Mouse (Mus musculus): ENCODE measurements around the gene Grwd1.
A peak's percentile ranks its signal among the peaks of the same experiment; 100 is the strongest.

Gene Grwd1

GRCm38 (mm10) chr7:45800001-45800400 is 30.7 kb downstream of the Grwd1 start:
- no peak for DNase-seq (ENCODE audit: low read depth)

DNA sequence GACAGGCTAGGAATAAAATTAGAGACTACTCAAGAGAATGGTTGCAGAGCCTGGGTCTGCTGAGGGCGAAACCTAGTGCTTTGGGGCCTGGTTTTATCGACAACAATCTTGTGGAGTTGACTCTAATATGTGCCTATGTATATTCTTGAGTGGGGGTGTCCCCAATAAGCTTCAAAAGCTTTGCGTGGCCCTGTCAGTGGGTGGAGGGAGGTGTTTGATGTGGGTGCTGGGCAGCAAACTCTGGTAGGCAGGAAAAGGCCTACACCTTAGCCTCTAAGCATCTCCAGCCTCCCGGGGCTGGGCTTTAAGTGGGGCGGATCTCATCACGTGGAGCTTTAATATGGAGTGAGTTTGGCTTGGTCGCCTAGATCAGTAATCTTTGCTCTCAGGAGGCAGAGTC is 31.8 kb downstream of the Grwd1 start:
- DNase-seq (ENCODE audit: low read depth), result peak; percentile 85

DNA sequence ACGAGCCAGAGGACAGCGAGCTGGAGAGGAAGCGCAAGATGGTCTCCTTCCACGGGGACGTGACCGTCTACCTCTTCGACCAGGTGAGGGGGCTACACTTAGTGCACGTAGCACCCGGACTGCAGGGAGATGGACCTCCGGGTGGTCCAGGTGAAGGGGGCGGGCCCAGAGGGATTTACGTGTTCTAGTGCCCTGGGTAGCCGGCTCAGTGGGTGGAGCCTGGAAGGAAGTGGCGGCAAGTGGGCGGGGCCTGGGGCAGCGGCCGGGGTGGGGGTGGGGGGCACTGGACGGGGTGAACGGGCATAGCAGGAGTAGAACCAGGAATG is 32.3 kb downstream of the Grwd1 start:
- peak; percentile 84 for DNase-seq (ENCODE audit: low read depth)

DNA sequence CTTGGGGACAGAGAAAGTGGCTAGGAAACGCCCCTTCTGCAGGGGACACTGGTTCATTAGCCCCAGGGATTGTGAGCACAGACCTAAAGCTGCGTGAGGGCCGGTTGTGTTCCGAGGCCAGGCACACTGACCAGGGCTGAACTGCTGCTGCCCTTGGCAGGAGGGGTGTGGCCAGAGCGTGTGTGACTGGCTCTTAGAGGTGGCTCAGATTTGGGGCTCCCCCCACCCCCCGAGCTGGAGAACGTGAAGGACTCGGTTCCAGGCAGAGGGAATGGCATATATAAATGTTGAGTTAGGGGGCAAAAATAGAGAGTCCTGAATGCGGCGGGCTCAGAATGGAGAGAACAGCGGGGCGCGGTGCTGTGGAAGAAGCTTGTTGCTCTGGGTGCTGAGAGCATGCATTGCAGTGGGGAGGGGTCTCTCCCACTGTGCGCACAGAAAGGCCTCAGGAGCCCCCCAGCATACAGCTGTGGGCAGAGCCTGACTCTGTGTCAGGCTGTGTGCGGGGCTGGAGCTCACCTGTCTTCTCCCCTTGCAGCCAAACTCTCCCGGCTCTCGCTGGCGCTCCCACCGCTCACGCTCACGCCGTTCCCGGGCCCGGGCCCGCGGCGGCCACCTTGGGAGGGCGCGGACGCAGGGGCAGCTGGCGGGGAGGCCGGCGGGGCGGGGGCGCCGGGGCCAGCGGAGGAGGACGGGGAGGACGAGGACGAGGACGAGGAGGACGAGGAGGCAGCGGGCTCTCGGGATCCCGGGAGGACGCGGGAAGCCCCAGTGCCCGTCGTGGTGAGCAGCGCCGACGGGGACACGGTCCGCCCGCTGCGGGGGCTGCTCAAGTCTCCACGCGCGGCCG is 32.9 kb downstream of the Grwd1 start:
- DNase-seq (ENCODE audit: low read depth), result no peak

DNA sequence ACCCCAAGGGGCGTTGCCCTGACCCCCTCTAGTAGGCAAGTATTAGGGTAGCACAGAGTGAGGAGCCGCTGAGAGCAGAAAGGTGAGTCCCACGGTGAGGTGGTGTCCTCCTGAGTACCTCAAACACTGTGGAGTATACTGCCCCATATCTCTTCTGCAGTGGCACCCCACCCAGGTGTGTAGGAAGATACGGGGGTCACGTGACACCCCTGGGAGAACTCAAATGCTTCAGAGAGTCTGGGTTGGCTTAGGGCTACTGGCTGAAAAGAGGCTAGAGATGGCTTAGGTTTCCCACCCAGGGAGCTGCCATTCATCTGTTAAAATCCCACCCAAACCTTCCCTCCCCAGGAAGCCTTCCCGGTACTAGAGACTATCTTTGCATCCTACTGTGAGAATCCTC is 33.8 kb downstream of the Grwd1 start:
- no peak for DNase-seq (ENCODE audit: low read depth)

GRCm38 (mm10) chr7:45794971-45795370 is 35.8 kb downstream of the Grwd1 start:
- no peak for DNase-seq (ENCODE audit: low read depth)

GRCm38 (mm10) chr7:45793969-45794585 is 36.7 kb downstream of the Grwd1 start:
- DNase-seq (ENCODE audit: low read depth), result no peak

DNA sequence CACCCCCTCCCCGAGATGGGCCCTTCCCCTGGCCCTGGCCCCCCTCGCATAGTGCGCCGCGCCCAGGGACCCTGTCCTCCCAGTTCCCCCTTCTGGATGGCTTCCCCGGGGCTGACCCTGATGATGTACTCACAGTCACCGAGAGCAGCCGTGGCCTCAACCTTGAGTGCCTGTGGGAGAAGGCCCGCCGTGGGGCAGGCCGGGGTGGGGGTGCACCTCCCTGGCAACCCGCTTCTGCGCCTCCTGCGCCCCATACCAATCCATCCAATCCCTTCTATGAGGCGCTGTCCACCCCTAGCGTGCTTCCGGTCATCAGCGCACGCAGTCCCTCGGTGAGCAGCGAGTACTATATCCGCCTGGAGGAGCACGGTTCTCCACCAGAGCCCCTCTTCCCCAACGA is 37.5 kb downstream of the Grwd1 start:
- no peak for DNase-seq (ENCODE audit: low read depth)

DNA sequence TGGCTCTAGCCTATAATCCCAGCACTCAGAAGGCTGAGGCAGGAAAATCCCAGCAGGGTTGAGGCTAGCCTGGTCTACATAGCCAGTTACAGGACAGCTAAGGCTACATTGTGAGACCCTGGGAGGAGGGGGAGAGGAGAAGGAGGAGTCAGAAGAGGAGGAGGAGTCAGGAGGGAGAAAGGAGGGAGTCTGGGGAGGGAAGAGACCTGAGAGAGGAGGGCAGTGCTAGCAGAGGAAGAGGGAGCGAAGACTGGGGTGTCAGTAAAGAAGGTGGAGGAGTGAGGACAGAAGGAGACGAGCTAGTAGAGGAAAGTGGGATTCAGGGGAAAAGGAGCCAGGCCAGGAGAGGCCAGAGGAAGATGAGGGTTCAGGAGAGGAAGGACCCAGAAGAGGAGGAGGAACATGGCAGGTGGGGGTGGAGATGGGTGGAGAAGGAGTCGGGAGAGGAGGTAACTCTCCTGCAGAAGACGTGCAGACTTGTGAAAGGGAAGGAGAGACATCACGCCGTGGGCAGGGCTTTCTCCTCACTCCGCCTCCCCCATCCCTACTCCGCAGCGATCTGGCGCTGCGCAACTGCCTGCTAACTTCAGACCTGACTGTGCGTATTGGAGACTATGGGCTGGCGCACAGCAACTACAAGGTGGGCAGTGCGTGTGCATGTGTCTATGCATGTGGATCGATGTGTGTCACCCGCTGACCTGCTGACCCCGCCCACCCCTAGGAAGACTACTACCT is 38.8 kb downstream of the Grwd1 start:
- DNase-seq (ENCODE audit: low read depth), result no peak

DNA sequence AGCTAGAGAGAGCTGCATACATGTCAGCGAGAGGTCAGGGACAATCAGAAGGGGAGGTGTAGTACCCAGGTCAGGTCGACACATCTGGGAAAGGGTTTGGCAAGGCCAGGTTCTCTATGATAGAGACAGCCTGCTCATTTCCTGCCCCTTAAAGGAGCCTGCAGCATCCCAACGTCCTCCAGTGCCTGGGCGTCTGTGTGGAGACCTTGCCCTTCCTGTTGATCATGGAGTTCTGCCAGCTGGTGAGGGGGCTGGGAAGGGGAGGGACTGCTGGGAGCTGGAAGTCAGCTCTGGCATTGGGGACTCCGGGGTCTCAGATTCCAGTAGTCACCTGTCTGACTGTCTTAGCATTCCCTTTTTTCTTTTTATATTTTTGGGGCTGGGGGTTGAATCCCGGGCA is 40.0 kb downstream of the Grwd1 start:
- no peak for DNase-seq (ENCODE audit: low read depth)

- no peak for DNase-seq (ENCODE audit: low read depth)
Measured at GRCm38 (mm10) chr7:45787642-45788041, 43.1 kb downstream of the Grwd1 start.

DNA sequence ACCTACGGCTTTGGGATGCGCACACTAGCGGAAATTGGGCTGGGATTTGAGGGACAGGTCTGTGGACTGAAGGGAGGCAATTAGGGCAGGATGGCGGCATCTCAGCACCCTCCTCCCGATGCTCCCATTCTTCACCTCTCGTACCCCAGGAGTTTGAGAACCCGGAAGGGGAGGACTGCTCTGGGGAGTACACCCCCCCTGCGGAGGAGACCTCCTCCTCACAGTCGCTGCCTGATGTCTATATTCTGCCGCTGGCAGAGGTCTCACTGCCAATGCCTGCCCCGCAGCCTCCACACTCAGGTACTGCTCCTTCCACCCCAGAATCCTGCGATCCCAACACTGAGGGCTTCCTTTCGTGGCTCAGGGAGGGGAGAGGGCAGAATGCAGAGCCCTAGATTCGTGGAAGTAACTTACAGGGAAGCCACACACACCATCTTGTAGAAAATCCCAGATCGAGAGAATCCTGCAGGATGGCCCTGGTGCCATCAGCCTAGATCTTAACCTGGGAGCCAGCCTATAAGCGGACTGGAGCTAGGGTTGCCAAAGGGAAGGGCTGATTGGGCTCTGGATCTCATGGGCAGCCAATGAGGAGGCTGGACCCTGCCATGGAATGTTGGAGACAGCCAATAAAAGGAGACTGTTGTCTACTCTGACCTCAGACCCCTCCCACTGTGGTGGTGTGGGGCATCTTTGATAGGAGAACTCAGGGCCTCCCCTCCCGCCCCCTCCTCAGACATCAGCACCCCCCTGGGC is 43.9 kb downstream of the Grwd1 start:
- no peak for DNase-seq (ENCODE audit: low read depth)

GRCm38 (mm10) chr7:45786136-45786578 is 44.6 kb downstream of the Grwd1 start:
- peak; percentile 59 for DNase-seq (ENCODE audit: low read depth)

GRCm38 (mm10) chr7:45785388-45786135 is 45.2 kb downstream of the Grwd1 start:
- no peak for DNase-seq (ENCODE audit: low read depth)

DNA sequence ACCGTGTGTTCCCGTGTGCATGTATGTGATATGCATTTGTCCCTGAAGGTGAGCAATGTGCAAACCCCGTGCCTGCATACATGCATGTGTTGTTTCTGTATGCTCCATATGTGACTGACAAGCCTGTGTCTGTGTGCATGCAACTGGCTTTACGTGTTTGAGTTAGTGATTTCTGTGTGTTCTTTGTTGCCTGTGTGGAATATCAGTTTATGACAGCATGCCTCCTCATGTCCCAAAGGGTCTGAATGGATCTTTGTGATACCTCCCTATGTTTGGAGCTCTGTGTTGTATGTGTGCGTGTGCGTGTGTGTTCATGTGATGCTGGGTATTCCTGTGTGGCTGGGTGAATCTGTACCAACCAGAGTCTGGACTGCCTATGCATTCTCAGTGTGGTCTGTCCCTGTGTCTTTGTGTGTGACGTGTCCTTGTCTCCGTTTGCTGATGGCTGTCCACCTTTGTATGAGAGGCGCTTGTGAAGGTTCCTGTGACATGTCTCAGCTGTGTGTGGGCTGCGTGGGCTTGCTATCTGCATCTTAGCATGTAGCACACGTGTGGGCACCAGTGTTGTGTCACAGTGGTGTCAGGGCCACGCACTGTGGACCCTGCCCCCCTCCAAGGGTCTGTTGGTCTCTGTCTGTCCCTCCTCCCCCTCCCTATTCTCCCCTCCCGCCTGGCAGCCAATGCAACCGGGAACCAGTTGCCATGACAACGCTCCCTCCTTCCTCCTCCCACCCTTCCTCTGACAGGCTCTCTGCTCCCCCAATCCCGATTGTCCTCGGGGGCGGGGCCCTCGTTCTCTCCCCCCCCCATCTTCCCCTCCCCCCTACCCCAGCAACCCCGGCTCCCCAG is 46.0 kb downstream of the Grwd1 start, which contains the start of gene Sult2b1:
Gene Sult2b1, minus strand, starts transcription at position 146 of the 849 bp plus-strand sequence.
- DNase-seq (ENCODE audit: low read depth), result peak; percentile 57

DNA sequence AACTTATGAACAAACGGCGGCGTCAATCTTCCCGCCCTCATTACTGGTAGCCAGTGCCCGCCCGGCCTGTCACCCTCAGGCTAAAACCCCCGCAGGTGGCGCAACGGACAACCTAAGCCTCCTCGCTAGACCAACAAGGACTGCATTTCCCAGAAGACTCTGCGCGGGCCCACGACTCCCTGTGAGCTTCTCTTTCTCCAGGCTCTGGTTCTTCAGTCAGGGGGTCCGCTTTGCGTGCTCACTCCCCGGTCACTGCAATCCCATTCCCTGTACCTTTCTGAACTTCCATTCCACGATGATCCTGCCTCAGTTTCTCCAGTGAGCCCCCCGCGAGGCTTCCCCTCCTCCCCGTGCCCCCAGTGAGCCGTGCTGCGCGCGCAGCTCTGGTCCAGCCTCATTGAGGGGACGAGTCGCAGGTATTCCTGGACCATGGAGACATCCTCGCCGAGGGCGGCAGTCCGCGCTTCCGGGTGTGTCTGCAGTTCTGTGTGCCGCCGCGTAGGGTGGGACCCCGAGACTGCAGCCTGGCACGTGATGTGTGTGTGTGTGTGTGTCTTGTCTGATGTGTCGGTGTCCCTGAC is 47.1 kb downstream of the Grwd1 start, which contains the start of gene Lmtk3:
Gene Lmtk3, plus strand, starts transcription at position 228 of the 581 bp plus-strand sequence.
- DNase-seq (ENCODE audit: low read depth), result peak; percentile 72

GRCm38 (mm10) chr7:45782271-45782670 is 48.5 kb downstream of the Grwd1 start:
- DNase-seq (ENCODE audit: low read depth), result no peak

DNA sequence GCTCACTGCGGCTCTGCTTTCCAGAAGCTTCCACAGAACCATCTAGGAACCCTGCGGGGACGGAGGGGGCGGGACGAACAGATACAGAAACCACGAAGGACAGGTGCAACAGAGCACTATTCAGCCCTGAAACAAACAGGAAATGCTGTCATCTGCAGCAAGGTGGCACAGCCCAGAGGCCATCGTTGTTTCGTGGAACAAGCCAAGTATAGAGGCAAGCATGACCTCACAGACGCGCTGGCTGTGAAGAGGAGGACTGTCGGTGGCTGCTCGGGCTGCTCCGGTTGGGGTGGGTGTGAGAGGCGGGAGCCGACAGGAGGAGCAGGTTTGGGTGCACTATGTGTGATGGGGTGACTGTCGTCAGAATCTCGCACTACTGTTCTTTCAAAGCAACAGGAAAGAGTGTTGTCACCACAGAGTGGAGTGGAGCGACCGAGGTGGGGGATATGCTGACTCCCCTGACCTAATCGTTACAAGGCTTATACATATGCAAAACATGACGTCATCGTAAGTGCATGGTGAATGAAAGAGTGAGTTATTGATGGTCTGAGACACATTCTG is 51.6 kb downstream of the Grwd1 start:
- DNase-seq (ENCODE audit: low read depth), result peak; percentile 91

DNA sequence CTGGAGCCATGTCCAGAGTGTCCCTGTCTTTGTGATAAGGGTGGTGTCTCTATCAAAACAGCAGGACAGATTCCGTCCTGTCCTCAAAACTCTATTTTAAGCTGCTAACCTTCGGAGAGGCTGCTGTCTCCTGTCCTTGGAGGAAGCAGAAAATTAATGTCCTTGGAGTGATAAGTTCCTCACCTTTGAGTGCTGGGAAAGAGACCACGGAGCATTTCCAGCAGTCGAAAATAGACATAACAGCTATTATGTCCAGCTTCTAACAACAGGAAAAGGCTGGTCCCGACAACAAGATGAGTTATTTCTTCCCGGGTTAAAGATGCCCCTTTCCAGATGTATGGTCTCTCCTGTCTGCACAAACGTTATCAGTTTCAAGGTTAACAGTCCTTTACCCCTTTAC is 55.5 kb downstream of the Grwd1 start:
- no peak for DNase-seq (ENCODE audit: low read depth)
